Mouse (Mus musculus) olfactory bulb, adult 2 months (tissue): ENCODE results near the gene Setdb2.

Experiments
- CTCF ChIP-seq: fragments of 200-500 bp; IDR thresholded peaks from 2 replicates; pipeline ENCODE4 v1.5.1; 2012; ENCODE audit warnings: low read depth, mild to moderate bottlenecking, low read length, moderate library complexity; ENCODE audit not compliant: insufficient read depth
- POLR2A ChIP-seq: fragments of 200-500 bp; IDR thresholded peaks from 2 replicates; pipeline ENCODE4 v1.6.1; 2012; ENCODE audit warnings: mild to moderate bottlenecking, low read depth, low read length, moderate library complexity; ENCODE audit not compliant: insufficient read depth

DNA sequence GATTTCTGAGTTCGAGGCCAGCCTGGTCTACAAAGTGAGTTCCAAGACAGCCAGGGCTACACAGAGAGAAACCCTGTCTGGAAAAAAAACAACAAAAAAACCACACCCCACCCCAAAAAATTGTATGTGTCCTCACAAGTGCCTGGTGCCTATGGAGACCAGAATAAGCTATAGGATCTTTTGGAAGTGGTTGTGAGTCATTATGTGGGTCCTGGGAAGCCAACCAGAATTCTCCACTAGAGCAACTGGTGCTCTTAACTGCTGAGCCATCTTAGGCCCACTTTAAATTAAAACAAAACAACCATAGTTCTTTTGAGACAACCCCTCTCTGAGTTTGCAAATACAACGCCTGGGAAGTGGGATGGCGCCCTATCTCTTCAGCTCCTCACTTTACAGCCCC lies 45.4 kb downstream of the Setdb2 start, which contains the start of gene Phf11c:
- no peak for TF ChIP-seq POLR2A
- no peak for TF ChIP-seq CTCF
